Mouse (Mus musculus) 3T3-L1 (cell line): ENCODE data around the gene Mdm1.
"Not testable (repeated sequence)": the region's sequence is repeated elsewhere in the genome, so short reads cannot be mapped to it uniquely, and the experiment has no call there.

Experiments used
- DNase-seq: peaks from one replicate; pipeline ENCODE4 v3.0.0-alpha.2; 2015; ENCODE audit warnings: low read depth, low spot score

Mdm1 gene

GRCm38 (mm10) chr10:118122441-118123162, 19.0 kb upstream of the Mdm1 start:
- DNase-seq, result no peak

- no peak for DNase-seq
These were observed 16.4 kb upstream of the Mdm1 start for GRCm38 (mm10) chr10:118125236-118125635.

GRCm38 (mm10) chr10:118125776-118126445, 15.7 kb upstream of the Mdm1 start:
- DNase-seq, result no peak

GRCm38 (mm10) chr10:118129001-118129682, 12.5 kb upstream of the Mdm1 start:
- DNase-seq, result no peak

- DNase-seq, result no peak
These were observed 11.6 kb upstream of the Mdm1 start for GRCm38 (mm10) chr10:118130016-118130415.

- no peak for DNase-seq
These were observed 8.6 kb upstream of the Mdm1 start for GRCm38 (mm10) chr10:118132993-118133392.

GRCm38 (mm10) chr10:118138508-118138907, 3.1 kb upstream of the Mdm1 start:
- no peak for DNase-seq

- DNase-seq, result peak; percentile 54
These were observed 1.6 kb upstream of the Mdm1 start for GRCm38 (mm10) chr10:118139837-118140570.

GRCm38 (mm10) chr10:118141884-118142801, 532 bp downstream of the Mdm1 start:
- peak; percentile 31 for DNase-seq

GRCm38 (mm10) chr10:118149381-118149780, 7.8 kb downstream of the Mdm1 start:
- DNase-seq, result no peak

- DNase-seq, result no peak
These were observed 9.3 kb downstream of the Mdm1 start for GRCm38 (mm10) chr10:118150866-118151265.

- peak; percentile 62 for DNase-seq
These were observed 14.3 kb downstream of the Mdm1 start for GRCm38 (mm10) chr10:118155932-118156331.

- DNase-seq, result peak; percentile 71
These were observed 19.5 kb downstream of the Mdm1 start for GRCm38 (mm10) chr10:118161131-118161530.

GRCm38 (mm10) chr10:118169212-118169611, 27.6 kb downstream of the Mdm1 start:
- DNase-seq, result no peak

GRCm38 (mm10) chr10:118172416-118172815, 30.8 kb downstream of the Mdm1 start:
- peak; percentile 71 for DNase-seq

GRCm38 (mm10) chr10:118172876-118173275, 31.3 kb downstream of the Mdm1 start:
- peak; percentile 49 for DNase-seq

GRCm38 (mm10) chr10:118175542-118175941, 33.9 kb downstream of the Mdm1 start:
- not testable (repeated sequence) for DNase-seq

GRCm38 (mm10) chr10:118178735-118179151, 37.1 kb downstream of the Mdm1 start:
- peak; percentile 57 for DNase-seq

GRCm38 (mm10) chr10:118179265-118179664, 37.7 kb downstream of the Mdm1 start:
- DNase-seq, result no peak

- DNase-seq, result peak; percentile 56
These were observed 53.5 kb downstream of the Mdm1 start for GRCm38 (mm10) chr10:118195150-118195549.

- DNase-seq, result no peak
These were observed 63.0 kb downstream of the Mdm1 start, which contains the start of gene Il22 for GRCm38 (mm10) chr10:118204642-118205041. TSS of gene Il22 (plus strand) at chr10:118204942.
